Mouse (Mus musculus) hindbrain, postnatal 0 days (tissue): ENCODE measurements at regions not wholly inside any gene's neighbourhood (a gene's known extent, or its start where the extent isn't known, plus 50 kb on each side); places are given as distances from the start of the nearest gene placed in this dataset.

Experiments used
- ATAC-seq: fragments of 200-750 bp; cut with Nextera tagmentation; 2 replicates; pipeline ENCODE4 v1.8.0; 2017; ENCODE audit warnings: mild to moderate bottlenecking, moderate TSS enrichment, moderate library complexity
- DNase-seq: peaks from one replicate; pipeline ENCODE4 v3.0.0-alpha.2; 2015; ENCODE audit warnings: low spot score
- H3K27ac ChIP-seq: fragments of 300-500 bp; sonication (generic); 2 replicates; pipeline ENCODE4 v1.5.1; 2014; ENCODE audit warnings: mild to moderate bottlenecking
- H3K27me3 ChIP-seq: fragments of 300-500 bp; sonication (generic); 2 replicates; pipeline ENCODE4 v1.6.1; 2014; ENCODE audit warnings: low read length, mixed read lengths; ENCODE audit not compliant: insufficient read depth
- H3K36me3 ChIP-seq: fragments of 300-500 bp; sonication (generic); 2 replicates; pipeline ENCODE4 v1.6.1; 2014; ENCODE audit warnings: low read length, mixed read lengths; ENCODE audit not compliant: insufficient read depth
- H3K4me1 ChIP-seq: fragments of 300-500 bp; sonication (generic); 2 replicates; pipeline ENCODE4 v1.6.1; 2014; ENCODE audit warnings: antibody characterized with exemption, low read length, mixed read lengths; ENCODE audit not compliant: insufficient read depth
- H3K4me2 ChIP-seq: fragments of 300-500 bp; sonication (generic); 2 replicates; pipeline ENCODE4 v1.6.1; 2014; ENCODE audit warnings: low read depth, mild to moderate bottlenecking, low read length, moderate library complexity, mixed read lengths
- H3K4me3 ChIP-seq: fragments of 300-500 bp; sonication (generic); 2 replicates; pipeline ENCODE4 v1.5.1; 2014; ENCODE audit warnings: low read length
- H3K9ac ChIP-seq: fragments of 300-500 bp; sonication (generic); replicated peaks from 2 replicates; pipeline ENCODE4 v1.6.1; 2014; ENCODE audit warnings: mild to moderate bottlenecking, low read length, moderate library complexity, mixed read lengths
- H3K9me3 ChIP-seq: fragments of 300-500 bp; sonication (generic); 2 replicates; pipeline ENCODE4 v1.6.1; 2016; ENCODE audit warnings: low read length, mixed read lengths
- CTCF ChIP-seq: IDR thresholded peaks from 2 replicates; pipeline ENCODE4 v1.5.1; 2016; ENCODE audit warnings: antibody characterized with exemption, control low read depth, low read depth
- WGBS: fragments of 180-500 bp; shearing (Covaris S2); extraction: QIAGEN DNeasy Blood & Tissue Kit; methylation state at CpG from one replicate; pipeline ENCODE4 v1.1.7; 2014; 5-methylcytosine and 5-hydroxymethylcytosine counted together

DNA sequence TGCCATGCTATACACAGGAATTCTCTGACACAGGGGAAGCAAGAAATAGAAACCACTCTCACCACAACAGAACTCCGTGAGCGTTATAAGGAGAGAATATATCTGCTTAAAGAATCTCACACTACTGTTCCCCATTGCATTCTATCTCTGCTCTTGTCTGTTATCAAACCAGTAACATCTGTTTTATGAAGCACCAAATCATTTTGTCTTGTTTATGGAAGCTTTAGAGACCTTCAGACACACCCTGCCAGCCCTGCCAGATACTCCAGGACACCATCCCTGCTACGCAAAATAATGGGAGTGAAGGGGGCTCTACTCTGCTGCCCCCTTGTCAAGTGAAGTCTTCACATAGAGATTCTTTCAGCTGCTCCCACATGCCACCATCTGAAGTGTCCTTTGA, 811.9 kb downstream of the Diaph3 start:
- Histone ChIP-seq H3K36me3 (no peaks in the 10 kb centered on the region), H3K4me1 (no peaks in the 10 kb centered on the region), H3K9ac (no peak overlapping the region), H3K9me3 (no peaks in the 10 kb centered on the region), H3K27me3 (no peaks in the 10 kb centered on the region), H3K27ac (no peak overlapping the region), H3K4me2 (no peak overlapping the region), H3K4me3 (no peak overlapping the region)
- no peak for DNase-seq
- no peak for TF ChIP-seq CTCF
- 72% methylated on average over 3 of the region's 3 CpGs for WGBS
- ATAC-seq: no peak

DNA sequence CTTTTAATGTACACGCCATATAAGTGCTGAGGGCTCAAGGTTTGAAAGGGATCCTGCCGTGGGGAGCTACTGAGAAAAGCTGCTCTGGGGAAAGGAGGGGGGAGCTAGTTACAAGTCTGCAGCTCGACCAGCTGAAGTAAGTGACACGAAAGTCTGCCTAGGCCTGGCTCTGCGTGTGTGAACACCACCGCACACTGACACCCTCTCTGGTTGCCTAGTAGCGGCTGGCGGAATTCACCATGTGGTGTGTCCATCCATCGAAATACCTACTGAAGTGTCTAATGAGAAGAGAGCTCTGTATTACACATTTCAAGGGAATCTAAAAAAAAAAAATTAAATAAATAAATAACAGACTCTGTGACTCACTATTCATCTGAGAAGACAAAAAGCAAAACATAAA, 813.4 kb downstream of the Diaph3 start:
- DNase-seq (peak; percentile 47), ATAC-seq (peak; percentile 70)
- Histone ChIP-seq H3K4me2 (no peak overlapping the region), H3K9me3 (no peaks in the 10 kb centered on the region), H3K4me1 (no peaks in the 10 kb centered on the region), H3K27me3 (no peaks in the 10 kb centered on the region), H3K27ac (no peak overlapping the region), H3K4me3 (no peak overlapping the region), H3K9ac (no peak overlapping the region), H3K36me3 (no peaks in the 10 kb centered on the region)
- no peak for TF ChIP-seq CTCF
- WGBS: 22% methylated on average over 9 of the region's 9 CpGs

DNA sequence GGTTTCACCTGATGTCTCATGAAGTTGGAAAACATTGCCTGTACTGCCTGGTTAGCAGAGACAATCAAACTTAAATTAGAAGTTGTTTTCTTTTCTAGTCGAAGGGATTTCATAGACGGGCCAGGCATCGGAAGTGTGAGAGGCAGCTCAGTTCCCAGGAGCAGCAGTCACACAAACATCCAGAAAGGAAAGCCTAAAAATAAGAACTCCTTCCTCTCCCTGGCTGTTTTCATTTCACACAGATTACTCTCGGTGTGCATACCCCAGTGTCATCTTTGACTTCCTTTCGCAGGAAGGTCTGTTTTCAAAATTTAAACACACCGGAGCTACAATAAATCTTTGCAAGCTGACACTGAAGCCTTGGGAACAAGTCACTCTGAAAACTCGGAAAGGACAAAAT, 818.7 kb downstream of the Diaph3 start:
- Histone ChIP-seq H3K27ac (no peak overlapping the region), H3K9ac (no peak overlapping the region), H3K4me1 (no peaks in the 10 kb centered on the region), H3K9me3 (no peaks in the 10 kb centered on the region), H3K4me3 (no peak overlapping the region), H3K27me3 (no peaks in the 10 kb centered on the region), H3K4me2 (no peak overlapping the region), H3K36me3 (no peaks in the 10 kb centered on the region)
- 75% methylated on average over 7 of the region's 7 CpGs for WGBS
- ATAC-seq: no peak
- TF ChIP-seq CTCF: no peak
- DNase-seq: no peak

DNA sequence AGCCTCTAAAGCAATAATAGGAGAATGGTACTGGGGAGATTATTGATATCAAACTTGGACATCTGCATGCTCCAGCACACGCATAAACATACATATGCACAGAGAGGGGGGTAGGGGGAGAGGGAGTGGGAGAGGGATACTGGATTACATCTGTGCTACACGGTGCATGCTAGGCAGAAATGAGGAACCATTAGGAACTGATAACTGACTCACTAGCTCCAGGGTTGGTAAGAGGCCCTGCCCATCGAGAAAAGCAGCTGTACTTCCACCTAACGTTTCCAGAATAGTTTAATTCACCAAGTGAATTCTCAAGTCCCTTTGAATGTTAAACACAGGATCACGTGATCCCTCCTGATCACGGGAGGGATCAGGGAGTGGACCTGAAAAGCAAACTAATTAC, 825.1 kb downstream of the Diaph3 start:
- 84% methylated on average over 6 of the region's 6 CpGs for WGBS
- H3K27ac ChIP-seq: no peak overlapping the region
- no peaks in the 10 kb centered on the region for H3K27me3 ChIP-seq
- no peaks in the 10 kb centered on the region for H3K4me1 ChIP-seq
- H3K36me3 ChIP-seq: no peaks in the 10 kb centered on the region
- DNase-seq (no peak), ATAC-seq (no peak)
- H3K9me3 ChIP-seq: no peaks in the 10 kb centered on the region
- no peak for TF ChIP-seq CTCF
- H3K9ac ChIP-seq: no peak overlapping the region
- H3K4me2 ChIP-seq: no peak overlapping the region
- no peak overlapping the region for H3K4me3 ChIP-seq

DNA sequence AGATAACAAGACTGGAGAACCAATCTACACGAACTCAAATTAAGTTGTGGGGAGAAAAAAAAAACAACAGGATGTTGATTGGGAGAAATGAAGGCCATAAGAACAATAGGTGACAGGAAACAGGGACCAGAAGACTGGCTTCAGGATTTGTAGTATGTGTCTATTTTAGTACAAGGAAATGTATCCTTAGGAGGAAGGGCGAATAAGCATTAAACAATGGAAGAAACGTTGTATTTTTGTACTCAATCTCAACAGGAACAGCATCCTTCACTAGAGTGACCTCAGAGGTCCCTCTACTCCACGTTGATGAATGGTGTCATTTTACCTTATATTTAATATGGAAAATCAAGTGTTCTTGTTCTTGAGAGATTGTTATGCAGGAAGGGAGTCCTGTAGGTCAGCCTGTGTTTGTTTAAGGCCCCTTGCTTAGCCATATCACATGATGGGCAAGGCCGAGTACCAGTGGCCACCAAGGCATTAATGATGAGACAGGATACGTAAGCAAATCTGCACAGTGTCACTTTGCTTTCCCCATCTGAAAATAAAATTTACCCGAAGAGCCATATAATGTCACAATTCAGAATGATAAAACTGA, 832.0 kb downstream of the Diaph3 start:
- Histone ChIP-seq H3K36me3 (no peaks in the 10 kb centered on the region), H3K9me3 (no peaks in the 10 kb centered on the region), H3K27ac (no peak overlapping the region), H3K4me2 (no peak overlapping the region), H3K27me3 (no peaks in the 10 kb centered on the region), H3K4me1 (no peaks in the 10 kb centered on the region), H3K4me3 (no peak overlapping the region), H3K9ac (no peak overlapping the region)
- 75% methylated on average over 7 of the region's 7 CpGs for WGBS
- no peak for TF ChIP-seq CTCF
- ATAC-seq (no peak), DNase-seq (no peak)

DNA sequence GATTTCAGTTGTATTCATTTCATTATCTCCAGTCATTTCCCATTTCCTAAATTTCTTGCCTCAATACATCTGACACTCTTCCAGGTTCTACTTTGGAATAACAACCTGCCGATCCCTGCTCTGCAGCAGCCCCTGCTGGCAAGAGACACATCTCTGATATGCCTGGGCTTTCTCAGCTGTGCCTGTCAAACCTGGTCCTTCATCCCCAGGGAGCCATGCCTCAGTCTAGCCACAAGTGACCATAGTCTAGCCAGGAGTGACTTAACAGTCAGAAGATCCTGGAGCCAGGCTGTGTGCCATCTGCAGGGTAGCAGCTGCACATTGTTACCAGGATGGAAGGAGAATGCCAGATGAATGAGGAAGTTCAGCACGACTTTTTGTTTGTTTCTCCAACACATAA, 833.2 kb downstream of the Diaph3 start:
- Histone ChIP-seq H3K36me3 (no peaks in the 10 kb centered on the region), H3K27ac (no peak overlapping the region), H3K9me3 (no peaks in the 10 kb centered on the region), H3K4me2 (no peak overlapping the region), H3K9ac (no peak overlapping the region), H3K27me3 (no peaks in the 10 kb centered on the region), H3K4me3 (no peak overlapping the region), H3K4me1 (no peaks in the 10 kb centered on the region)
- ATAC-seq: peak; percentile 78
- 26% methylated on average over 2 of the region's 2 CpGs for WGBS
- peak; percentile 80 for TF ChIP-seq CTCF
- DNase-seq: peak; percentile 78

DNA sequence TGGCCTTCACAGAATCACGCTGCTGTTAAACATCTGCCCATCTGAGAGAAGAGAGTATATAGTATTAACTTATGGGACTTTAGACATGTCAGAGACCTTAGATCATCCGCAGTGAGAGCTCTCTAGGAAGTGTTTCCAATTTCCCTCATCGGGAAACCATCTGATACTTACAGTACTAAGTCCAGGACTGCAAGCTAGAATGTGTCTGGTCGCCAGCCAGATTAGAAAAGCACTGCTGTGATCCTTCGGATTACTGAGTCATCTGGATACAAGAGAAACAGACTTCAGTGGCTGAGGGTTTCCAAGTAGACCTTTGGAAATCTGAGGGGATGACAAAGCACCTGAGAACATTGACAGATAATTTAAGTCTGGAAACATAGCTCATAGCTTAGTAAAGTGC, 839.4 kb downstream of the Diaph3 start:
- Histone ChIP-seq H3K27ac (no peak overlapping the region), H3K9me3 (no peaks in the 10 kb centered on the region), H3K4me1 (no peaks in the 10 kb centered on the region), H3K4me2 (no peak overlapping the region), H3K27me3 (no peaks in the 10 kb centered on the region), H3K4me3 (no peak overlapping the region), H3K9ac (no peak overlapping the region), H3K36me3 (no peaks in the 10 kb centered on the region)
- TF ChIP-seq CTCF: no peak
- DNase-seq: no peak
- no peak for ATAC-seq
- 83% methylated on average over 5 of the region's 5 CpGs for WGBS
